Mouse (Mus musculus) embryonic fibroblast, embryonic 13.5 days (primary cell): ENCODE measurements around the gene Exoc6.

Experiments used
- CTCF ChIP-seq: IDR thresholded peaks from 2 replicates; pipeline ENCODE4 v1.5.1; 2011; ENCODE audit warnings: mild to moderate bottlenecking, control low read depth, low read length, moderate library complexity, borderline replicate concordance; ENCODE audit not compliant: insufficient read depth
- POLR2A ChIP-seq: IDR thresholded peaks from 2 replicates; pipeline ENCODE4 v1.6.1; 2011; ENCODE audit warnings: low read depth, mild to moderate bottlenecking, control low read depth, low read length, moderate library complexity

DNA sequence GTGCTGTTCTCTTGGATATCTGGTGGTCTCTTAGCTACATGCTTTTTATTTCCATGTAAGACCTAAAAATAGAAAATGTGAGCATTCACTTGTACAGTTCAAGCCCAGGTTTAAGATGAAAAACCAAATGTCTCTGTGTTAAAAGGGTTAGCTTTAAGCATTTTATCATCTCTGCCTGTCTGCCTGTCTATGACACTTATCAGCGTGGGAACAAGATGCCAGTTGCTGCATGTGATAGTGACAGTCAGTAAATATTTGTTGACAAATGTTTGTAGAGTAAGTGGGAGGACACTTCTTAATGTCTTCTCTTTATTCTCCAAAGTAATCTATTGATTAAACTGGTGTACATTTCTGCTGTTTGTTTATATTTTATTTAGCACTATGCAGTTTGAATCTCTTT, 12.5 kb upstream of the Exoc6 start:
- TF ChIP-seq POLR2A = no peak
- no peak for TF ChIP-seq CTCF
